Mouse (Mus musculus): ENCODE data around the gene Reep3.

The Reep3 gene

GRCm38 (mm10) chr10:67083446-67084166, 13.1 kb downstream of the Reep3 start:
- DNase-seq (ENCODE audit: low read depth, low spot score) = no peak

GRCm38 (mm10) chr10:67082531-67082930, 14.2 kb downstream of the Reep3 start:
- no peak for DNase-seq (ENCODE audit: low read depth, low spot score)

GRCm38 (mm10) chr10:67081206-67082007, 15.3 kb downstream of the Reep3 start:
- DNase-seq (ENCODE audit: low read depth, low spot score) = no peak

- no peak for DNase-seq (ENCODE audit: low read depth, low spot score)
Observed at GRCm38 (mm10) chr10:67079030-67079429, 17.7 kb downstream of the Reep3 start.

- no peak for DNase-seq (ENCODE audit: low read depth, low spot score)
Observed at GRCm38 (mm10) chr10:67075931-67076878, 20.5 kb downstream of the Reep3 start.

- DNase-seq (ENCODE audit: low read depth, low spot score) = no peak
Observed at GRCm38 (mm10) chr10:67073577-67073976, 23.2 kb downstream of the Reep3 start.

GRCm38 (mm10) chr10:67072600-67072999, 24.1 kb downstream of the Reep3 start:
- DNase-seq (ENCODE audit: low read depth, low spot score) = no peak

GRCm38 (mm10) chr10:67071884-67072283, 24.9 kb downstream of the Reep3 start:
- no peak for DNase-seq (ENCODE audit: low read depth, low spot score)

- no peak for DNase-seq (ENCODE audit: low read depth, low spot score)
Observed at GRCm38 (mm10) chr10:67071389-67071788, 25.4 kb downstream of the Reep3 start.

- no peak for DNase-seq (ENCODE audit: low read depth, low spot score)
Observed at GRCm38 (mm10) chr10:67069013-67069412, 27.7 kb downstream of the Reep3 start.

- no peak for DNase-seq (ENCODE audit: low read depth, low spot score)
Observed at GRCm38 (mm10) chr10:67066421-67066820, 30.3 kb downstream of the Reep3 start.

- DNase-seq (ENCODE audit: low read depth, low spot score) = no peak
Observed at GRCm38 (mm10) chr10:67065927-67066326, 30.8 kb downstream of the Reep3 start.

GRCm38 (mm10) chr10:67065277-67065887, 31.4 kb downstream of the Reep3 start:
- no peak for DNase-seq (ENCODE audit: low read depth, low spot score)

- DNase-seq (ENCODE audit: low read depth, low spot score) = no peak
Observed at GRCm38 (mm10) chr10:67061823-67062222, 34.9 kb downstream of the Reep3 start.

GRCm38 (mm10) chr10:67061367-67061801, 35.4 kb downstream of the Reep3 start:
- DNase-seq (ENCODE audit: low read depth, low spot score) = no peak

- DNase-seq (ENCODE audit: low read depth, low spot score) = no peak
Observed at GRCm38 (mm10) chr10:67058702-67059101, 38.0 kb downstream of the Reep3 start.

- DNase-seq (ENCODE audit: low read depth, low spot score) = no peak
Observed at GRCm38 (mm10) chr10:67058297-67058696, 38.4 kb downstream of the Reep3 start.

- DNase-seq (ENCODE audit: low read depth, low spot score) = no peak
Observed at GRCm38 (mm10) chr10:67057696-67058095, 39.0 kb downstream of the Reep3 start.

GRCm38 (mm10) chr10:67057208-67057607, 39.5 kb downstream of the Reep3 start:
- no peak for DNase-seq (ENCODE audit: low read depth, low spot score)

GRCm38 (mm10) chr10:67055867-67056856, 40.6 kb downstream of the Reep3 start:
- peak; percentile 11 for DNase-seq (ENCODE audit: low read depth, low spot score)

All from embryo, embryonic 11.5 days (tissue).